Mouse (Mus musculus) hindbrain, embryonic 10.5 days (tissue): ENCODE measurements around the gene Hipk2. TPM values are rescaled to one million over a fixed set of nuclear protein-coding genes. Genes with fewer than 3 reads are reported as not detected.

Experiments
- DNase-seq: peaks from one replicate; pipeline ENCODE4 v3.0.0-alpha.2; 2017; ENCODE audit warnings: low spot score
- H3K27ac ChIP-seq: fragments of 300-500 bp; sonication (generic); 2 replicates; pipeline ENCODE4 v1.5.1; 2016; ENCODE audit warnings: mild to moderate bottlenecking, moderate library complexity
- H3K27me3 ChIP-seq: fragments of 300-500 bp; sonication (generic); 2 replicates; pipeline ENCODE4 v1.6.1; 2016; ENCODE audit warnings: mild to moderate bottlenecking; ENCODE audit not compliant: poor library complexity, insufficient read depth, severe bottlenecking
- H3K36me3 ChIP-seq: fragments of 300-500 bp; sonication (generic); 2 replicates; pipeline ENCODE4 v1.6.1; 2016; ENCODE audit warnings: mild to moderate bottlenecking, moderate library complexity
- H3K4me1 ChIP-seq: fragments of 300-500 bp; sonication (generic); replicated peaks from 2 replicates; pipeline ENCODE4 v1.6.1; 2016; ENCODE audit warnings: mild to moderate bottlenecking
- H3K4me3 ChIP-seq: fragments of 300-500 bp; sonication (generic); 2 replicates; pipeline ENCODE4 v1.5.1; 2016; ENCODE audit warnings: mild to moderate bottlenecking, moderate library complexity
- H3K9me3 ChIP-seq: fragments of 300-500 bp; sonication (generic); 2 replicates; pipeline ENCODE4 v1.6.1; 2016; ENCODE audit warnings: mild to moderate bottlenecking, moderate library complexity
- WGBS: fragments of 180-500 bp; shearing (Covaris S2); methylation state at CpG from one replicate; pipeline ENCODE4 v1.1.7; 2016; 5-methylcytosine and 5-hydroxymethylcytosine counted together
- polyA plus RNA-seq: library from polyadenylated mRNA; unstranded; fragments of >200 nt; fragmentation: Nextera tagmentation; extraction: Ambion mirVana; gene quantifications from 2 replicates; pipeline ENCODE4 v1.2.1, GENCODE M21; 2016

The Hipk2 gene
- polyA plus RNA-seq, 1 experiment from 2014 or later: 29.6 TPM

GRCm38 (mm10) chr6:38710449-38710848, 165.5 kb downstream of the Hipk2 start:
- WGBS: 93% methylated on average over 3 of the region's 3 CpGs
- Histone ChIP-seq H3K9me3 (no peaks in the 10 kb centered on the region), H3K36me3 (peaks cover 100% of the 10 kb centered on the region), H3K4me3 (no peak overlapping the region), H3K27ac (no peak overlapping the region), H3K4me1 (no peaks in the 10 kb centered on the region), H3K27me3 (no peaks in the 10 kb centered on the region)
- DNase-seq: no peak

- 86% methylated on average over 7 of the region's 7 CpGs for WGBS
- Histone ChIP-seq H3K27me3 (no peaks in the 10 kb centered on the region), H3K27ac (no peak overlapping the region), H3K4me3 (no peak overlapping the region), H3K9me3 (no peaks in the 10 kb centered on the region), H3K4me1 (0 out of 2 replicates have a peak, but pooled peaks cover 6% of the 10 kb centered on the region), H3K36me3 (peaks cover 96% of the 10 kb centered on the region)
- no peak for DNase-seq
Observed at GRCm38 (mm10) chr6:38704264-38704984, 171.5 kb downstream of the Hipk2 start.

- no peaks in the 10 kb centered on the region for H3K9me3 ChIP-seq
- H3K4me3 ChIP-seq: no peak overlapping the region
- 0 out of 2 replicates have a peak, but pooled peaks cover 6% of the 10 kb centered on the region for H3K4me1 ChIP-seq
- WGBS: 93% methylated on average over 6 of the region's 6 CpGs
- no peak overlapping the region for H3K27ac ChIP-seq
- H3K27me3 ChIP-seq: no peaks in the 10 kb centered on the region
- H3K36me3 ChIP-seq: peaks cover 96% of the 10 kb centered on the region
- no peak for DNase-seq
Observed at GRCm38 (mm10) chr6:38703526-38703925, 172.4 kb downstream of the Hipk2 start.

- Histone ChIP-seq H3K36me3 (peaks cover 96% of the 10 kb centered on the region), H3K27me3 (no peaks in the 10 kb centered on the region), H3K27ac (no peak overlapping the region), H3K4me1 (0 out of 2 replicates have a peak, but pooled peaks cover 9% of the 10 kb centered on the region), H3K4me3 (no peak overlapping the region), H3K9me3 (no peaks in the 10 kb centered on the region)
- WGBS: 60% methylated on average over 6 of the region's 6 CpGs
- DNase-seq: no peak
Observed at GRCm38 (mm10) chr6:38702810-38703399, 173.1 kb downstream of the Hipk2 start.

- Histone ChIP-seq H3K4me1 (0 out of 2 replicates have a peak, but pooled peaks cover 9% of the 10 kb centered on the region), H3K36me3 (peaks cover 92% of the 10 kb centered on the region), H3K9me3 (no peaks in the 10 kb centered on the region), H3K27ac (no peak overlapping the region), H3K4me3 (no peak overlapping the region), H3K27me3 (no peaks in the 10 kb centered on the region)
- 58% methylated on average over 2 of the region's 2 CpGs for WGBS
- no peak for DNase-seq
Observed at GRCm38 (mm10) chr6:38701421-38701820, 174.5 kb downstream of the Hipk2 start.

- WGBS: 96% methylated on average over 18 of the region's 18 CpGs
- Histone ChIP-seq H3K4me1 (0 out of 2 replicates have a peak, but pooled peaks cover 4% of the 10 kb centered on the region), H3K27ac (no peak overlapping the region), H3K4me3 (no peak overlapping the region), H3K9me3 (no peaks in the 10 kb centered on the region), H3K36me3 (peaks cover 94% of the 10 kb centered on the region), H3K27me3 (no peaks in the 10 kb centered on the region)
- no peak for DNase-seq
Observed at GRCm38 (mm10) chr6:38698233-38698889, 177.6 kb downstream of the Hipk2 start.

GRCm38 (mm10) chr6:38696570-38696969, 179.4 kb downstream of the Hipk2 start:
- Histone ChIP-seq H3K27ac (no peak overlapping the region), H3K4me1 (peaks cover 8% of the 10 kb centered on the region; the same call in 1 of the 2 replicates), H3K4me3 (no peak overlapping the region), H3K27me3 (no peaks in the 10 kb centered on the region), H3K36me3 (peaks cover 94% of the 10 kb centered on the region), H3K9me3 (no peaks in the 10 kb centered on the region)
- no peak for DNase-seq
- 87% methylated on average over 9 of the region's 9 CpGs for WGBS

- peaks cover 85% of the 10 kb centered on the region for H3K36me3 ChIP-seq
- WGBS: 33% methylated on average over 9 of the region's 9 CpGs
Observed at GRCm38 (mm10) chr6:38695380-38696054, 180.4 kb downstream of the Hipk2 start.

GRCm38 (mm10) chr6:38692556-38692955, 183.4 kb downstream of the Hipk2 start:
- 91% methylated on average over 6 of the region's 6 CpGs for WGBS

More at GRCm38 (mm10) chr6:38695380-38696054, 180.4 kb downstream of the Hipk2 start:
- Histone ChIP-seq H3K27ac (no peak overlapping the region), H3K9me3 (no peaks in the 10 kb centered on the region), H3K4me1 (peaks cover 8% of the 10 kb centered on the region; the same call in 1 of the 2 replicates), H3K4me3 (no peak overlapping the region), H3K27me3 (no peaks in the 10 kb centered on the region)
- DNase-seq: peak; percentile 80

GRCm38 (mm10) chr6:38691052-38691451, 184.9 kb downstream of the Hipk2 start:
- WGBS: 92% methylated on average over 5 of the region's 5 CpGs
- no peak overlapping the region for H3K4me3 ChIP-seq
- no peak overlapping the region for H3K27ac ChIP-seq
- peaks cover 79% of the 10 kb centered on the region for H3K36me3 ChIP-seq
- H3K27me3 ChIP-seq: no peaks in the 10 kb centered on the region
- H3K9me3 ChIP-seq: no peaks in the 10 kb centered on the region
- H3K4me1 ChIP-seq: peaks cover 8% of the 10 kb centered on the region; the same call in 1 of the 2 replicates
- DNase-seq: no peak

More at GRCm38 (mm10) chr6:38692556-38692955, 183.4 kb downstream of the Hipk2 start:
- Histone ChIP-seq H3K4me1 (peaks cover 8% of the 10 kb centered on the region; the same call in 1 of the 2 replicates), H3K27ac (no peak overlapping the region), H3K27me3 (no peaks in the 10 kb centered on the region), H3K4me3 (no peak overlapping the region), H3K36me3 (peaks cover 80% of the 10 kb centered on the region), H3K9me3 (no peaks in the 10 kb centered on the region)
- DNase-seq: no peak

GRCm38 (mm10) chr6:38690615-38691014, 185.3 kb downstream of the Hipk2 start:
- Histone ChIP-seq H3K4me3 (no peak overlapping the region), H3K36me3 (peaks cover 76% of the 10 kb centered on the region), H3K27me3 (no peaks in the 10 kb centered on the region), H3K27ac (no peak overlapping the region), H3K9me3 (no peaks in the 10 kb centered on the region), H3K4me1 (peaks cover 8% of the 10 kb centered on the region; the same call in 1 of the 2 replicates)
- no peak for DNase-seq
- WGBS: 83% methylated on average over 4 of the region's 4 CpGs

- no peaks in the 10 kb centered on the region for H3K9me3 ChIP-seq
- H3K27ac ChIP-seq: no peak overlapping the region
- no peak overlapping the region for H3K4me3 ChIP-seq
- WGBS: 90% methylated on average over 10 of the region's 10 CpGs
- peaks cover 60% of the 10 kb centered on the region for H3K36me3 ChIP-seq
- no peaks in the 10 kb centered on the region for H3K27me3 ChIP-seq
- DNase-seq: no peak
- peaks cover 8% of the 10 kb centered on the region; the same call in 1 of the 2 replicates for H3K4me1 ChIP-seq
Observed at GRCm38 (mm10) chr6:38688841-38689240, 187.1 kb downstream of the Hipk2 start.
